Mouse (Mus musculus): ENCODE measurements around the gene Fgf18. TPM values are rescaled to one million over a fixed set of nuclear protein-coding genes. Genes with fewer than 3 reads are reported as not detected.

Fgf18 gene
- polyA plus RNA-seq, 1 experiment from 2014 or later: 2.8 TPM

DNA sequence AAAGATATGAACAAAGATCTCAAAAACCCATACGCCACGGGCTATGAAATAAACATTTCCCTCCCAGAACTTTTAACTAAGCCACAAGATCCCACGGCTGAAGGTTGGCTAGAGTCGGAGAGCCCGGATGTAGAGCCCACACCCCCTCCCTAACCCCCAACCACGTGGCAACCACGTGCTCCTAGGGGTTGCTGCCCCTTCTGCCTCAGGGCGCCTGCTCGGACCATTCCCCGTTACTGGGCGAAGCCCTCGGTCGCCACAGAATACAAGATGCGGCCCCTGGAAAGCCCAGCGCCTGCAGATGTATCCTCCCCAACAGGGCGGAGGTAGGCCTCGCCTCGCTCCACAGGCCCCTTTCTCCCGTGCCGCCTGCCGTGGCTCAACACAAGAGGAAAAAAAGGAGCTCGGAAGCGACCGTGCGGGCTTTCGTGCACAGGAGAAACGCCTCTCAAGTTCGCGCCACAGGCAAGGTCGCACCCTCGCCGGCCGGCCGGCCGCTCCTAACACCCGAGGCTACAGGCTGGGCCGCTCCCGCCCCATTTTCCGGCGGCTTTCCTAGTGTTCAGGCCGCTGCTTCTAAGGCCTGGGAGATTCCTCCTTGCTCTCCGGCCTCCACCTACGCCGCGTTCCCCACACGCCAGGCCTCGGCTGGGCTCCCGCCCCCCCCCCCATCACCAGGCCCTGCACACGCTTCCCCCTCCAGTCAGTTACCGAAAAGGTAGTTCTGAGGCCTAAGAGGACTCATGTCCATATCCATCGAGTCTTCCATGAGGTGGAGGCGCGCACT lies 15.2 kb upstream of the Fgf18 start:
- H3K27ac ChIP-seq (replicated peaks): peak overlapping the region; percentile 96
- H3K36me3 ChIP-seq (replicated peaks): peaks cover 49% of the 10 kb centered on the region
- H3K9me3 ChIP-seq: no peaks in the 10 kb centered on the region
- 2% methylated on average over 53 of the region's 53 CpGs for WGBS
- peak; percentile 88 for DNase-seq (ENCODE audit: low spot score)
- H3K27me3 ChIP-seq (replicated peaks; ENCODE audit: low read depth, poor library complexity, severe bottlenecking): no peaks in the 10 kb centered on the region
- peak overlapping the region; percentile 91 for H3K4me3 ChIP-seq
- peaks cover 25% of the 10 kb centered on the region for H3K4me1 ChIP-seq

- H3K27me3 ChIP-seq (replicated peaks; ENCODE audit: low read depth, poor library complexity, severe bottlenecking): no peaks in the 10 kb centered on the region
- no peak overlapping the region for H3K27ac ChIP-seq (replicated peaks)
- peaks cover 25% of the 10 kb centered on the region for H3K4me1 ChIP-seq
- peaks cover 76% of the 10 kb centered on the region for H3K36me3 ChIP-seq (replicated peaks)
- 92% methylated on average over 3 of the region's 3 CpGs for WGBS
- no peaks in the 10 kb centered on the region for H3K9me3 ChIP-seq
- H3K4me3 ChIP-seq: no peak overlapping the region
- DNase-seq (ENCODE audit: low spot score): no peak
Observed at GRCm38 (mm10) chr11:33159741-33160140, 12.5 kb upstream of the Fgf18 start.

DNA sequence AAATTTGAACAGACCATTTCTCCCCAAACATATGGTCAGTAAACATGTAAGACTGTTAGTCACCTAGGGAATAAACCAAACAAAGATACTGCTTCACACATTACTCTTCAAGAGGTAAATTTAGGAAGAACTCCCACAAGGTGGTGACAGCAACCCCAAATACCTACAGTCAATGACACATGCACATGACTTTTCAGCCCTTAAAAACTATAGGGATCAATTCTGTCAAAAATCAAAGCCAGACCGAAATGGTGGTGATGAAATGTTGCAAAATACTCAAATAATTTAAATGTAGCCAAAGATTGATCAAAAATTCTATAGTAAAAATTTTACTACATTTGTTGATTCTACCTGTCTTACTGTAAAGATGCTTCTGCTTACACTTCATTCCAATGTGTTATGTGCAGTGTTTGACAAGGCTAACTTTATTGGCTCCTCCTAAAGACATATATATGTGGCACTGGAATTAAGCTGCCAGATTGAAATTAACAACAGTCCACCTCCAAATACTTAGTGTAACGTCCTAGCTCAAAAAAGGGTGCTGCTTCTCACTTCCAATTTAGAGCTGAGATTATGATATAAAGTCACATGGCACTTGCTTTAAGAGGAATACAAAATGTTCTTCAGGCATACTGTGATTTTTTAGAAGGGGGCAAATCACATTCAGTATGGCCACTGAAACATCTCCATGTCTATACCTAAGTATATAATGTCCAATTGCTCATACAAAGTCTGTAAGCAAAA lies 10.4 kb upstream of the Fgf18 start:
- Histone ChIP-seq H3K36me3 (replicated peaks) (peaks cover 97% of the 10 kb centered on the region), H3K27me3 (replicated peaks; ENCODE audit: low read depth, poor library complexity, severe bottlenecking) (no peaks in the 10 kb centered on the region), H3K27ac (replicated peaks) (no peak overlapping the region), H3K9me3 (no peaks in the 10 kb centered on the region), H3K4me3 (no peak overlapping the region), H3K4me1 (peaks cover 17% of the 10 kb centered on the region)
- WGBS: 82% methylated on average over 2 of the region's 2 CpGs
- no peak for DNase-seq (ENCODE audit: low spot score)

DNA sequence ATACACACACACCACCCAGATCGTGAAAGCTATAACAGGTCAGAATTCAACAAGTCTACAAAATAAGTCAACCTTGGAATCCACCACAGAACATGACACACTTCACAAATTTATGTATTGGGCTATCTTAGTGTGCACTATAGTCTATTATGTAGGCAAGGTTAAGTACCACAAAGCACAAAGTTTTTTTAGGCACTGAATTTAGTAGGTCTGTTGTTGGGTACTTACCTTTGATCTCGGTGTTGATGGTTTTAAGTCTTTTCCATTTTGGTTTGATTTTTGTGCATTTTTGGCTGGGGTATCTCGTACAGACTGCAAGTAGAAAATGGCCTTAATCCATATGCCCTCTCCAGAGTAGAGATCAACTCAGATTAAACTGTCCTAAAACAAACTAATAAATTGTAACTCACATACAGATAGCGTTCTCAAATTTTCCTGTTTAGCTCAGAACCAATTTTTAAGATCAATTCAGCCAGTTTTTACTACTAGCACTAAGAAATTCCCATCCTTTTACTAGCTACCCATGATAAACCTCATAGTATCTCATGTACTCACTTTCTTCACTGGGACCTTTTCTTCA lies 9.3 kb upstream of the Fgf18 start:
- DNase-seq (ENCODE audit: low spot score): no peak
- no peak overlapping the region for H3K4me3 ChIP-seq
- no peaks in the 10 kb centered on the region for H3K9me3 ChIP-seq
- H3K27ac ChIP-seq (replicated peaks): no peak overlapping the region
- peaks cover 17% of the 10 kb centered on the region for H3K4me1 ChIP-seq
- WGBS: 86% methylated on average over 4 of the region's 4 CpGs
- H3K27me3 ChIP-seq (replicated peaks; ENCODE audit: low read depth, poor library complexity, severe bottlenecking): no peaks in the 10 kb centered on the region
- H3K36me3 ChIP-seq (replicated peaks): peaks cover 100% of the 10 kb centered on the region

DNA sequence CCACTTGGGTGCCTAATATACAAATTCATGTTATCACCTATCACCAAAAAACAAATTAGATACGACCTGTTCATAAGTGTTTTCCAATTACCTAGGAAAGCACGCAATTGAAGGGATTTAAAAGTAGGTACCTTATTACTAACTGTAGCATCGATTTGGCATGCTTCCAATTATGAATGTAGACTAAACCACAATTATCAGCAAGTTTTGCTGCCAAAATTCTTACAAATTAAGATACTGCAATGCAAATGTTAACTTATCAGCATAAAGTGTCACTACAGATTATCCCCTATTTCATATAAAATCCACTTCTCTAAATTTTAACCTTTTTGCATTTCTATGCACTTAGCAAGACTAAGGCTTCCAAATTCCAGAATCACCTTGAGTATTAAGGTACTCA lies 7.3 kb upstream of the Fgf18 start:
- no peaks in the 10 kb centered on the region for H3K9me3 ChIP-seq
- H3K4me3 ChIP-seq: no peak overlapping the region
- peaks cover 6% of the 10 kb centered on the region; the same call in 1 of the 2 replicates for H3K4me1 ChIP-seq
- 91% methylated on average over 3 of the region's 3 CpGs for whole genome bisulfite sequencing
- DNase-seq (ENCODE audit: low spot score): no peak
- no peak overlapping the region for H3K27ac ChIP-seq (replicated peaks)
- H3K36me3 ChIP-seq (replicated peaks): peaks cover 100% of the 10 kb centered on the region
- H3K27me3 ChIP-seq (replicated peaks; ENCODE audit: low read depth, poor library complexity, severe bottlenecking): no peaks in the 10 kb centered on the region

GRCm38 (mm10) chr11:33152997-33153396 lies 5.8 kb upstream of the Fgf18 start:
- 96% methylated on average over 1 of the region's 1 CpGs for WGBS
- Histone ChIP-seq H3K27ac (replicated peaks) (no peak overlapping the region), H3K36me3 (replicated peaks) (peaks cover 88% of the 10 kb centered on the region), H3K4me3 (no peak overlapping the region), H3K9me3 (no peaks in the 10 kb centered on the region), H3K4me1 (peaks cover 8% of the 10 kb centered on the region), H3K27me3 (replicated peaks; ENCODE audit: low read depth, poor library complexity, severe bottlenecking) (no peaks in the 10 kb centered on the region)
- DNase-seq (ENCODE audit: low spot score): no peak

DNA sequence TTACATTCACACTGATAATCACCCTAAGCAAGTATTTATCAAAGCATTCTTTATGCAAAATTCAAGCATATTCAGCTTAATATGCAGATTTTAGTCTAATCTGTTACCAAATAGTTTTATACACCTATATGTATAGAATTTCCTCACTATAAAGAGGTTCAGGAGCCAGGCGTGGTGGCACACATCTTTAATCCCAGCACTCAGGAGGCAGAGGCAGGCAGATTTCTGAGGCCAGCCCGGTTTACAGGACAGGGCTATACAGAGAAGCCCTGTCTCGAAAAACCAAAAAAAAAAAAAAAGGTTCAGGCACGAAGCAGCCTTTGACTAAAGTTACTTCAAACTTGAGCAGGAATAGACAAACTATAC lies 4.6 kb upstream of the Fgf18 start:
- DNase-seq (ENCODE audit: low spot score): no peak
- WGBS: 80% methylated on average over 4 of the region's 4 CpGs

GRCm38 (mm10) chr11:33151128-33151779 lies 4.1 kb upstream of the Fgf18 start:
- DNase-seq (ENCODE audit: low spot score): no peak
- Histone ChIP-seq H3K9me3 (no peaks in the 10 kb centered on the region), H3K27ac (replicated peaks) (no peak overlapping the region), H3K4me1 (peaks cover 25% of the 10 kb centered on the region), H3K27me3 (replicated peaks; ENCODE audit: low read depth, poor library complexity, severe bottlenecking) (peaks cover 17% of the 10 kb centered on the region), H3K4me3 (no peak overlapping the region), H3K36me3 (replicated peaks) (peaks cover 71% of the 10 kb centered on the region)
- 70% methylated on average over 3 of the region's 3 CpGs for WGBS

More for the DNA sequence above, 4.6 kb upstream of the Fgf18 start:
- H3K36me3 ChIP-seq (replicated peaks): peaks cover 76% of the 10 kb centered on the region
- H3K4me1 ChIP-seq: peaks cover 20% of the 10 kb centered on the region
- H3K27me3 ChIP-seq (replicated peaks; ENCODE audit: low read depth, poor library complexity, severe bottlenecking): peaks cover 12% of the 10 kb centered on the region
- H3K9me3 ChIP-seq: no peaks in the 10 kb centered on the region
- H3K27ac ChIP-seq (replicated peaks): no peak overlapping the region
- H3K4me3 ChIP-seq: no peak overlapping the region

- no peak for DNase-seq (ENCODE audit: low spot score)
- no peaks in the 10 kb centered on the region for H3K9me3 ChIP-seq
- H3K4me1 ChIP-seq: peaks cover 34% of the 10 kb centered on the region
- H3K36me3 ChIP-seq (replicated peaks): peaks cover 62% of the 10 kb centered on the region
- no peak overlapping the region for H3K27ac ChIP-seq (replicated peaks)
- no peak overlapping the region for H3K4me3 ChIP-seq
- peaks cover 26% of the 10 kb centered on the region for H3K27me3 ChIP-seq (replicated peaks; ENCODE audit: low read depth, poor library complexity, severe bottlenecking)
Observed at GRCm38 (mm10) chr11:33150364-33150763, 3.2 kb upstream of the Fgf18 start.

DNA sequence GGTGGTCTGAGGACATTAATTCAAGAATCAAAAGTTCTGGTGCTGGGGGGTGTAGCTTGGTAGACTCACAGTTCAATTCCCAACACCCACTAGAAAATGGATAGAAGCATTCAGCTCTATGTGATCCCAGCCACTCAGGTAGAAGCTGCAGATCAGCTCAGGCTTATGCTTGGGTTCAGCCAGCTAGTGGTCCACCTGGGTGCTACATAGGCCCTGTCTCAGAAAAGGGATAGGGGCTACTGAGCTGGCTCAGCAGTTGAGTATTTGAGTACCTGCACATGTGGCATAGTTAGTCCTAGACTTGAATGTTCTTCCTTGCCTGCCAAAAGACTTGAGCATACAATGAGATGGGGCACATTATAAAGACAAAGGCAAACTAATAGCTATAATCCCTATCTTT lies 2.3 kb upstream of the Fgf18 start:
- Histone ChIP-seq H3K9me3 (no peaks in the 10 kb centered on the region), H3K27me3 (replicated peaks; ENCODE audit: low read depth, poor library complexity, severe bottlenecking) (peaks cover 35% of the 10 kb centered on the region), H3K4me3 (no peak overlapping the region), H3K27ac (replicated peaks) (no peak overlapping the region), H3K4me1 (peaks cover 41% of the 10 kb centered on the region), H3K36me3 (replicated peaks) (peaks cover 53% of the 10 kb centered on the region)
- DNase-seq (ENCODE audit: low spot score): no peak

GRCm38 (mm10) chr11:33149088-33149436 lies 1.9 kb upstream of the Fgf18 start:
- 38% methylated on average over 3 of the region's 3 CpGs for WGBS
- H3K9me3 ChIP-seq: no peaks in the 10 kb centered on the region
- no peak overlapping the region for H3K27ac ChIP-seq (replicated peaks)

DNA sequence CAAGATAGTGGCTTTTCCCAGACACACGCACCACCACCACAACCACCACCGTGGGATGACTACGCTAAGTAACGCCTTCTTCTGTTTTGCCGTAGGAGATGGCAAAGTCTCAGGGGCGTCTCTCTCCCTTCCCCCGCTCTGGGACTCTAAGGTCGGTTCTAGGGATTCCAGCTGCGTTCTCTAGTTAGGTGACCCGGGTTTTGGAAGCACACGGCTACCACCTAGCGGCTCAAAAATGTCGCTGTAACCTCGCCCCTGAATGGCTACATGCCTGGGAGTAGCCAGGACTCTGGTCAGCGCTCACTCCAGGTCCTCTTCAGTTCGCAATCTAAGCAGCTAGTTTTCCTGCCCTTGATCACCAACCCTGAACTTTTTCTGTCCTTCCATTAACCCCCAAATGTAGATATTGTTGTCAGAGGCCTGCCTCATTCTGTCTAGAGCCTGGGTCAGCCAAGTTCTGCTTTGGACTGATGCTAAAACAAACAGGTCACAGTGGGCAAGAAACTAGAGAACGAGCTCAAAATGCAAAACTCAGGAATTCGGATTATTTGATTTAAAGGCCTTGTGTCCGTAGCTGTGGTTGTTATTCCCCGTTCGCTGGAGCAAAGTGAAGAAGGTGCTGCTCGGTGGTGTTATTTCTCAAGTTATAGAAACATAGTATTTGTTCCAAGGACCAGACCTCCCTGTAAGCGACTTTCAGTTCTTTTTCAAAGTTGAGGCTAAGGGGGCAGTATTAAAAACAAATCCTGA lies 1.3 kb upstream of the Fgf18 start:
- Histone ChIP-seq H3K4me3 (peak overlapping the region; percentile 70), H3K27me3 (replicated peaks; ENCODE audit: low read depth, poor library complexity, severe bottlenecking) (peaks cover 44% of the 10 kb centered on the region), H3K9me3 (no peaks in the 10 kb centered on the region), H3K27ac (replicated peaks) (no peak overlapping the region), H3K36me3 (replicated peaks) (peaks cover 43% of the 10 kb centered on the region), H3K4me1 (peaks cover 50% of the 10 kb centered on the region)
- DNase-seq (ENCODE audit: low spot score): peak; percentile 88
- 6% methylated on average over 23 of the region's 23 CpGs for WGBS

More at GRCm38 (mm10) chr11:33149088-33149436, 1.9 kb upstream of the Fgf18 start:
- peaks cover 49% of the 10 kb centered on the region for H3K36me3 ChIP-seq (replicated peaks)
- peaks cover 45% of the 10 kb centered on the region for H3K4me1 ChIP-seq
- H3K27me3 ChIP-seq (replicated peaks; ENCODE audit: low read depth, poor library complexity, severe bottlenecking): peaks cover 39% of the 10 kb centered on the region
- no peak for DNase-seq (ENCODE audit: low spot score)
- no peak overlapping the region for H3K4me3 ChIP-seq

Data from embryonic facial prominence, embryonic 10.5 days (tissue).